Mouse (Mus musculus): ENCODE measurements around the gene Hist1h1t. TPM values are rescaled to one million over a fixed set of nuclear protein-coding genes. Genes with fewer than 3 reads are reported as not detected.
A peak's percentile ranks its signal among the peaks of the same experiment; 100 is the strongest.

The Hist1h1t gene
- polyA plus RNA-seq, 1 experiment = not detected

GRCm38 (mm10) chr13:23737091-23737490 lies 41.5 kb downstream of the Hist1h1t start:
- DNase-seq (ENCODE audit: low spot score) = no peak

- DNase-seq (ENCODE audit: low spot score) = no peak
Observed at GRCm38 (mm10) chr13:23738041-23738440, 42.4 kb downstream of the Hist1h1t start.

GRCm38 (mm10) chr13:23738677-23739068 lies 43.1 kb downstream of the Hist1h1t start, which contains the start of gene Hist1h1c:
Gene Hist1h1c (plus strand): TSS chr13:23738808.
- peak; percentile 94 for DNase-seq (ENCODE audit: low spot score)

- DNase-seq (ENCODE audit: low spot score) = peak; percentile 84
Observed at GRCm38 (mm10) chr13:23739069-23739921, 43.7 kb downstream of the Hist1h1t start.

- DNase-seq (ENCODE audit: low spot score) = no peak
Observed at GRCm38 (mm10) chr13:23739922-23740252, 44.3 kb downstream of the Hist1h1t start.

- no peak for DNase-seq (ENCODE audit: low spot score)
Observed at GRCm38 (mm10) chr13:23740256-23740840, 44.7 kb downstream of the Hist1h1t start.

- no peak for DNase-seq (ENCODE audit: low spot score)
Observed at GRCm38 (mm10) chr13:23740910-23741309, 45.3 kb downstream of the Hist1h1t start.

- DNase-seq (ENCODE audit: low spot score) = no peak
Observed at GRCm38 (mm10) chr13:23742007-23742406, 46.4 kb downstream of the Hist1h1t start.

GRCm38 (mm10) chr13:23743215-23743614 lies 47.6 kb downstream of the Hist1h1t start:
- no peak for DNase-seq (ENCODE audit: low spot score)

- no peak for DNase-seq (ENCODE audit: low spot score)
Observed at GRCm38 (mm10) chr13:23743963-23744362, 48.3 kb downstream of the Hist1h1t start.

GRCm38 (mm10) chr13:23744421-23745380 lies 49.1 kb downstream of the Hist1h1t start:
- DNase-seq (ENCODE audit: low spot score) = no peak

GRCm38 (mm10) chr13:23745381-23746161 lies 50.0 kb downstream of the Hist1h1t start, which contains the start of gene Hist1h3c:
Gene Hist1h3c (minus strand): TSS chr13:23745602.
- DNase-seq (ENCODE audit: low spot score) = peak; percentile 45

Other genes starting within 250 kb of the Hist1h1t start
- gene Btn1a1, start 229.9 kb upstream of the Hist1h1t start, polyA plus RNA-seq (2012; rRNA removed) = not detected in 2 replicates
- gene Btn2a2, start 207.0 kb upstream of the Hist1h1t start, polyA plus RNA-seq (2012; rRNA removed) = 0.04 TPM in 1 of 2 replicates, not detected in the other
- gene Hist1h4h, start 164.8 kb upstream of the Hist1h1t start, polyA plus RNA-seq (2012; rRNA removed) = 27.8 and 30.5 TPM in 2 replicates
- 1.3 and 5.2 TPM in 2 replicates for gene Hist1h2af, start 161.9 kb upstream of the Hist1h1t start, polyA plus RNA-seq (2012; rRNA removed)
- 0.40 and 0.90 TPM in 2 replicates for gene Hist1h3g, start 160.4 kb upstream of the Hist1h1t start, polyA plus RNA-seq (2012; rRNA removed)
- gene Hist1h2bh, start 152.4 kb upstream of the Hist1h1t start, polyA plus RNA-seq (2012; rRNA removed) = 0.60 and 0.69 TPM in 2 replicates
- 0.44 and 0.78 TPM in 2 replicates for gene Hist1h3f, start 151.8 kb upstream of the Hist1h1t start, polyA plus RNA-seq (2012; rRNA removed)
- gene Hist1h4f, start 144.2 kb upstream of the Hist1h1t start, polyA plus RNA-seq (2012; rRNA removed) = 0.26 and 0.78 TPM in 2 replicates
- gene Hist1h1d, start 142.6 kb upstream of the Hist1h1t start, polyA plus RNA-seq (2012; rRNA removed) = 0.62 and 0.90 TPM in 2 replicates
- 0.83 and 1.6 TPM in 2 replicates for gene Hist1h3e, start 133.4 kb upstream of the Hist1h1t start, polyA plus RNA-seq (2012; rRNA removed)
- gene Hist1h2ae, start 124.6 kb upstream of the Hist1h1t start, polyA plus RNA-seq (2012; rRNA removed) = 0.15 and 0.53 TPM in 2 replicates
- 7.4 and 9.9 TPM in 2 replicates for gene Hist1h2bg, start 124.4 kb upstream of the Hist1h1t start, polyA plus RNA-seq (2012; rRNA removed)
- 0.75 TPM in 1 of 2 replicates, not detected in the other for gene Hist1h2bf, start 121.6 kb upstream of the Hist1h1t start, polyA plus RNA-seq (2012; rRNA removed)
- 1.6 and 1.9 TPM in 2 replicates for gene Hist1h2ad, start 121.4 kb upstream of the Hist1h1t start, polyA plus RNA-seq (2012; rRNA removed)
- 2.5 and 2.6 TPM in 2 replicates for gene Hist1h3d, start 120.1 kb upstream of the Hist1h1t start, polyA plus RNA-seq (2012; rRNA removed)
- gene Hist1h4d, start 114.2 kb upstream of the Hist1h1t start, polyA plus RNA-seq (2012; rRNA removed) = 0.47 and 3.4 TPM in 2 replicates
- gene Hist1h2be, start 74.7 kb upstream of the Hist1h1t start, polyA plus RNA-seq (2012; rRNA removed) = 2.6 and 3.4 TPM in 2 replicates
- gene Hist1h1e, start 73.3 kb upstream of the Hist1h1t start, polyA plus RNA-seq (2012; rRNA removed) = 1.1 and 2.4 TPM in 2 replicates
- gene Hist1h2ac, start 11.9 kb upstream of the Hist1h1t start, polyA plus RNA-seq (2012; rRNA removed) = 0.45 and 0.86 TPM in 2 replicates
- 193 and 203 TPM in 2 replicates for gene Hist1h2bc, start 11.6 kb upstream of the Hist1h1t start, polyA plus RNA-seq (2012; rRNA removed)
- gene Hist1h4c, start 2.6 kb downstream of the Hist1h1t start, polyA plus RNA-seq (2012; rRNA removed) = 0.47 and 1.7 TPM in 2 replicates
- gene Hfe, start 15.0 kb downstream of the Hist1h1t start, polyA plus RNA-seq (2012; rRNA removed) = 13.8 and 14.8 TPM in 2 replicates
- 125 and 170 TPM in 2 replicates for gene Hist1h1c, start 43.0 kb downstream of the Hist1h1t start, polyA plus RNA-seq (2012; rRNA removed)
- gene Hist1h3c, start 49.8 kb downstream of the Hist1h1t start, polyA plus RNA-seq (2012; rRNA removed) = 0.48 and 0.84 TPM in 2 replicates
- 0.43 and 0.49 TPM in 2 replicates for gene Hist1h2bb, start 50.9 kb downstream of the Hist1h1t start, polyA plus RNA-seq (2012; rRNA removed)
- gene Hist1h2ab, start 55.3 kb downstream of the Hist1h1t start, polyA plus RNA-seq (2012; rRNA removed) = 0.60 TPM in 1 of 2 replicates, not detected in the other
- gene Hist1h3b, start 56.5 kb downstream of the Hist1h1t start, polyA plus RNA-seq (2012; rRNA removed) = 0.48 and 0.52 TPM in 2 replicates
- 0.75 and 0.94 TPM in 2 replicates for gene Hist1h4b, start 61.2 kb downstream of the Hist1h1t start, polyA plus RNA-seq (2012; rRNA removed)
- 0.48 and 1.2 TPM in 2 replicates for gene Hist1h4a, start 65.4 kb downstream of the Hist1h1t start, polyA plus RNA-seq (2012; rRNA removed)
- 0.34 and 0.66 TPM in 2 replicates for gene Hist1h3a, start 66.6 kb downstream of the Hist1h1t start, polyA plus RNA-seq (2012; rRNA removed)
- not detected in 2 replicates for gene Hist1h1a, start 67.9 kb downstream of the Hist1h1t start, polyA plus RNA-seq (2012; rRNA removed)
- 0.25 and 0.36 TPM in 2 replicates for gene Trim38, start 74.1 kb downstream of the Hist1h1t start, polyA plus RNA-seq (2012; rRNA removed)
- gene Slc17a2, start 111.2 kb downstream of the Hist1h1t start, polyA plus RNA-seq (2012; rRNA removed) = not detected in 2 replicates
- gene Slc17a3, start 143.6 kb downstream of the Hist1h1t start, polyA plus RNA-seq (2012; rRNA removed) = not detected in 2 replicates
- gene Slc17a1, start 171.9 kb downstream of the Hist1h1t start, polyA plus RNA-seq (2012; rRNA removed) = not detected in 2 replicates
- gene Slc17a4, start 219.2 kb downstream of the Hist1h1t start, polyA plus RNA-seq (2012; rRNA removed) = 0.04 and 0.06 TPM in 2 replicates
- not detected in 2 replicates for gene Hist1h2ba, start 238.3 kb downstream of the Hist1h1t start, polyA plus RNA-seq (2012; rRNA removed)
- not detected in 2 replicates for gene Hist1h2aa, start 238.6 kb downstream of the Hist1h1t start, polyA plus RNA-seq (2012; rRNA removed)